Mouse (Mus musculus) MEL (cell line): ENCODE data around the gene Nt5c2.

Source experiments
- CHD2 ChIP-seq: IDR thresholded peaks from 2 replicates; pipeline ENCODE4 v1.6.1; 2011; ENCODE audit warnings: low read length, improper control_type of control experiment
- CTCF ChIP-seq, 3 experiments: IDR thresholded peaks in 2 of 3; conservative IDR thresholded peaks in 1 of 3; 2 replicates each; pipeline ENCODE4 v1.5.1; 2011 to 2012; ENCODE audit warnings: low read length in 3 of 3, low read depth in 2 of 3, mild to moderate bottlenecking in 2 of 3, improper control_type of control experiment in 1 of 3, inconsistent platforms in 1 of 3, mixed read lengths in 1 of 3, moderate library complexity in 1 of 3; ENCODE audit not compliant: control insufficient read depth in 1 of 3, insufficient read depth in 1 of 3, poor library complexity in 1 of 3, severe bottlenecking in 1 of 3
- E2F4 ChIP-seq: IDR thresholded peaks from 2 replicates; pipeline ENCODE4 v1.6.1; 2011; ENCODE audit warnings: low read depth, low read length, improper control_type of control experiment, borderline replicate concordance
- EP300 ChIP-seq, 2 experiments: IDR thresholded peaks; 2 replicates each; pipeline ENCODE4 v1.6.1; 2011; ENCODE audit warnings: improper control_type of control experiment in 2 of 2, low read length in 2 of 2, low read depth in 1 of 2, mild to moderate bottlenecking in 1 of 2
- ETS1 ChIP-seq: IDR thresholded peaks from 2 replicates; pipeline ENCODE4 v1.6.1; 2012; ENCODE audit warnings: low read depth, mild to moderate bottlenecking, inconsistent platforms, low read length, improper control_type of control experiment, moderate library complexity
- JUND ChIP-seq: IDR thresholded peaks from 2 replicates; pipeline ENCODE4 v1.6.1; 2011; ENCODE audit warnings: low read depth, mild to moderate bottlenecking, improper control_type of control experiment, low read length
- NELFE ChIP-seq: IDR thresholded peaks from 2 replicates; pipeline ENCODE4 v1.6.1; 2011; ENCODE audit warnings: low read depth, low read length, improper control_type of control experiment
- POLR2A ChIP-seq, 2 experiments: IDR thresholded peaks; 2 replicates each; pipeline ENCODE4 v1.6.1; 2011 to 2012; ENCODE audit warnings: low read length in 2 of 2, mild to moderate bottlenecking in 2 of 2, control low read depth in 1 of 2, improper control_type of control experiment in 1 of 2, low read depth in 1 of 2, moderate library complexity in 1 of 2; ENCODE audit not compliant: control insufficient read depth in 1 of 2, insufficient read depth in 1 of 2, poor library complexity in 1 of 2
- RAD21 ChIP-seq: IDR thresholded peaks from 2 replicates; pipeline ENCODE4 v1.6.1; 2011; ENCODE audit warnings: mild to moderate bottlenecking, low read depth, low read length, improper control_type of control experiment
- ZC3H11A ChIP-seq: IDR thresholded peaks from 2 replicates; pipeline ENCODE4 v1.6.1; 2012; ENCODE audit warnings: low read depth, mild to moderate bottlenecking, inconsistent platforms, low read length, improper control_type of control experiment
- ZMIZ1 ChIP-seq: IDR thresholded peaks from 2 replicates; pipeline ENCODE4 v1.6.1; 2012; ENCODE audit warnings: low read depth, mild to moderate bottlenecking, inconsistent platforms, low read length, improper control_type of control experiment, moderate library complexity

DNA sequence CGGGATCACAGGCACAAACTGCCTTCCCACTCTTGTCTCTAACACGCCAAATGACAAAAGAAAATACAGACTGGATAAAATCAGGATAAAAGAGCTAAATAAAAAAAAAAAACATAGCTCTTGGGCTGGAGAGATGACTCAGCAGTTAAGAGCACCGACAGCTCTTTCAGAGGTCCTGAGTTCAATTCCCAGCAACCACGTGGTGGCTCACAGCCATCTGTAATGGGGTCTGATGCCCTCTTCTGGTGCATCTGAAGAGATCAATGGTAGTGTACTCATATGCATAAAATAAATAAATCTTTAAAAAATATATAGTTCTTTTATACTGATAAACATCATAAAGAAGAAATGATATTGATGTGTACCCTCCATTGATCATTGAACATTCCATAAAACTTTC lies 38.0 kb upstream of the Nt5c2 start:
- no peak for TF ChIP-seq CTCF (IDR thresholded peaks at IDR 0.05 in 2 of 3, conservative IDR thresholded peaks at IDR 0.05 in 1 of 3; ENCODE audit: control insufficient read depth in 1 of 3, insufficient read depth in 1 of 3, low read depth in 2 of 3, low read length in 3 of 3, poor library complexity in 1 of 3, severe bottlenecking in 1 of 3)
- no peak for TF ChIP-seq POLR2A (IDR thresholded peaks at IDR 0.05; ENCODE audit: control insufficient read depth in 1 of 2, insufficient read depth in 1 of 2, low read depth in 1 of 2, low read length in 2 of 2, poor library complexity in 1 of 2)
- no peak for TF ChIP-seq RAD21
- no peak for TF ChIP-seq ZC3H11A
- no peak for TF ChIP-seq EP300 (IDR thresholded peaks at IDR 0.05; ENCODE audit: low read depth in 1 of 2, low read length in 2 of 2)
- TF ChIP-seq ETS1: no peak
- TF ChIP-seq ZMIZ1: no peak
- no peak for TF ChIP-seq E2F4
- no peak for TF ChIP-seq JUND
- TF ChIP-seq CHD2: no peak
- TF ChIP-seq NELFE: no peak
